Mouse (Mus musculus): Measurements from ENCODE around the gene H2-D1.
A peak's percentile ranks its signal among the peaks of the same experiment; 100 is the strongest.
"Not testable (repeated sequence)": the region's sequence is repeated elsewhere in the genome, so short reads cannot be mapped to it uniquely, and the experiment has no call there.

The H2-D1 gene

DNA sequence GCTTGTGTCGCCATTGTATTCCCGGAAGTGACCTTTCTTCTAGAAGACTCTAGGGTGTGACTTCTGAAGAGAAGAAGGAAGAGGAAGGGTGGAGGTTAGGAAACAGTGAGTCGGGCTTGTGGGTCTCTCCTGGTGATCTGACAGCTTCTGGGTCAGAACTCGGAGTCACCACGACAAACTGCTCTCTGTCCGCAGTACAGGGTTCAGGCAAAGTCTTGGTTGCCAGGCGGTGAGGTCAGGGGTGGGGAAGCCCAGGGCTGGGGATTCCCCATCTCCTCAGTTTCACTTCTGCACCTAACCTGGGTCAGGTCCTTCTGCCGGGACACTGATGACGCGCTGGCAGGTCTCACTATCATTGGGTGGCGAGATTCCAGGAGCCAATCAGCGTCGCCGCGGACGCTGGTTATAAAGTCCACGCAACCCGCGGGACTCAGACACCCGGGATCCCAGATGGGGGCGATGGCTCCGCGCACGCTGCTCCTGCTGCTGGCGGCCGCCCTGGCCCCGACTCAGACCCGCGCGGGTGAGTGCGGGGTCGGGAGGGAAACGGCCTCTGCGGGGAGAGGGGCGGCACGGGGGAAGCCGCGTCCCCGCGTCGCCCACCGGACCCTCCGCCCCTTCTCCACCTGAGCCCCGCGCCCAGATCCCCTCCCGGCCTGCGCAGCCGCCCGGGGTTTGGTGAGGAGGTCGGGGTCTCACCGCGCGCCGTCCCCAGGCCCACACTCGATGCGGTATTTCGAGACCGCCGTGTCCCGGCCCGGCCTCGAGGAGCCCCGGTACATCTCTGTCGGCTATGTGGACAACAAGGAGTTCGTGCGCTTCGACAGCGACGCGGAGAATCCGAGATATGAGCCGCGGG is at the start of gene H2-D1:
H2-D1 (plus strand) TSS at position 67 of the 859 bp plus-strand sequence.
- DNase-seq (ENCODE audit: low read depth, low spot score) = peak; percentile 85

DNA sequence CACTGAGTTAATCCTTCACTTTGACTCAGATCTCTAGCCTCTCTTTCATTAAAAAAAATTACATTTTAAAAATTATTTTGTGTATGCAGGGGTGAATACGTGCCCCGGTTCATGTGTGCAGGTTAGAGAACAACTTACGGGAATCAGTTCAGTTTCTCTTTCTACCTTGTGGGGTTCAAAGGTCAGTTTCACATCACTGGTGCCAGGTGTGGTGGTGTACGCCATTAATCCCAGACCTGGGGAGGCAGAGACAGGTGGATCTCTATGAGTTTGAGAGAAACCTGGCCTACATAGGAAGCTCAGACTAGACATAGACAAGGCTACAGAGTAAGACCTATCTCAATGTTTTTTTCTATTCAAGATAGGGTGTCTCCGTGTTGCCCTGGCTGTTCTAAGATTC is 49.5 kb upstream of the H2-D1 start:
- DNase-seq (ENCODE audit: low read depth, low spot score) = no peak

DNA sequence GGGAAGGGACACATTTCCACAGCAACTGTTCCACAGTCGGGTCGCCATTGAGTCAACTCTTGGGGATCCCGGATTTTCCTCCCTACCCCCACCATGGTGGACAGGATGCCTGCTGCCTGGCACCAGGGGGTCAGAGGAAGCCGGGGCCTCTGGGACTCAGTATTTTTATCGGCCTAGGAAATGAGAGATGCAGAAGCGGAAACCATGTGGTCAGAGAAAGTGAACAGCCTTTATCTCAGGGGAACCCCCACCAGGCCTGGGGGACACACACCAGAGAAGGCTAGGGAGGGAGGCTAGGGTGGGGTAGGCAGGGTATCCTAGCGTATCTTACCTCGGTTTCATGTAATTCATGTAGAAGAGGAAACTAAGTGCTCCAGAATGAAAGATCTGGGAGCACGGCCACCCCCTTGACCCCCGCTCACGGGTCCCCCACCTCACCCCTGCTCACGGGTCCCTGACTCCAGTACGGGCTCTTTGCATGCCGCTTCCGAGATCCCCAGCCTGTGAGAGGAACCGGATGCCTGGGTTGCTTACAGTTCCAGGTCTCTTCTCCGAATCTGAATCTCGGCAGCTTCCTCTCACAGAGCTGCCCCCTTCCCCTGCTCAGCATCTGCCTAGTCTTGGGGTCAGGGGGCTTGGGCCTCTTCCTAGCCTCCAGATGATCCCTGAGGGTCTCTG is 43.9 kb upstream of the H2-D1 start:
- DNase-seq (ENCODE audit: low read depth, low spot score) = no peak

DNA sequence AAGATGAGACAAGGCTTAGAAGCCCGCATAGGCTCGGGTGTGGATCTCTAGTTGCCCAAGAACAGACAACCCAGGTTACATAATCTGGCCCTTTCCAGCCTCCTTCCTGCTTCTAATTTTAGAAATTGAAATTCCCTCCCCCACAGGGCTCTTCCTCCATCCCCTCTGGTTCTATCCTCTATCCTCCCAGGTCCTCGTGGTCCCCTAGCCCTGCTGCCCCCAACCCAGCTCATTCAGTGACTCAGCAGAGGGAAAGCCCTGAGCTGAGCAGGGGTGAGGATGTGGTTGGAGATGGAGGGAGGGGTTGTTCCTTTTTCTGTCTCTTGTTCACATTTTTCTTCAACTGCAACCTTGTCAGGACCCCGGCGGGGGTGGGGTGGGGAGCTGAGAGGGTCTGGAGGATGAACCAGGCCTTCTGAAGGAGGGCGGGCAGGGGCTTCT is 42.9 kb upstream of the H2-D1 start:
- DNase-seq (ENCODE audit: low read depth, low spot score) = no peak

DNA sequence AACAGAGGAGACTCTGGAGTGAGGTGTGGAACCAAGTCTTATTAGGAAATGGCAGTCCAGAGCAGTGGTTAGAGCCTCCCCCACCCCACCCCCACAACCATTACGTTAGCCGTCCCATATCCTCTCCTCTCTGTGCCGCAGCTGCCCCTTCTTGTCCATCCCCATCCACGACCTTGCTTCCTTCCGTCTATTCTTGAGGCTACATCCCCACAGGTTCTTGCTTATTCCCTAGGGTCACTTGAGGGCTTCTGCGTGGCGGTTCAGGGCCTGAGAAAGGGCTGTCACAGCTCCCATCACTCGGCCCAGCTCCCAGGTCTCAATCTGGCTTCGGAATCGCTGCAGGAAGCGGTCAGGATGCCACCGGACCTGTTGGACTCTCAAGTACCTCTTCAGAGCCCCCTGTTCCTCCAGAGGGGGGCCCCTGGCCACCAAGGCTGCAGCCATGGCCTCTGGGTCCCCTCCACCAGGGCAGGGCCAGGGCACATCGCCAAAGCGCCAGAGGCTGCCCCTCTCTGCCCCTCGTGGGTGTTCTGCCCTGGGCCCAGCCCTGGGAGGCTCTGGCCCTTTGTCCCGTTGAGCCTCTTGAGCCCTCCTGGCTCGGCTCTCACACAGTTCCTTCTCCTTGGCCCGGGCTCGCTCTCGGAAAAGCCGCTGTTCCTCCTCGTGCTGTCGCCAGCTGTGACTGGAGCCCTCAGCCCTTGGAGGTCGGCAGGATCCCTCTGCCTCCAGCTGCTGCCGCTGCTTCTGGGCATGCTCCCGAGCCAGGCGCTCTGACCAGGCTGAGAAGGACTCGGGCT is 42.2 kb upstream of the H2-D1 start, which contains the start of gene Gm16181:
Gm16181 (plus strand) TSS at position 679 of the 797 bp plus-strand sequence.
- no peak for DNase-seq (ENCODE audit: low read depth, low spot score)

DNA sequence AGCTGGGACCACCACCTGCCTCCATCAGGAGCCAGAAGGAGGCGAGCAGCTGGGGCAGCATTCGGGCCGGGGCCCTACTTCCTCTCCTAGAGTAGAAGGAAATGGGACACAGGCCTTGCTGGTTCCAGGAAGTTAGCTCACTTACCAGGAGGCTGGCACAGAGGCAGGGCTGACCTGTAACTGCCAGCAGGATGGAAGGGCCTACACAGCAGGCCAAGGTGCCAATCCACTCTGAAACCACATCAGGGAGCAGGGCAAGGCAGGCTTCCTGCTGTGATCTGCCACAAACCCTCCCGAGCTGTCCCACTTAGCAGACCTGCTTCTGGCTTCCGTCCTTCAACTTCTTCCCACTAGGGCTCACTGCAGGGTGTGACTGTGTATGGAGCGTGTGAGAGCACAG is 40.2 kb upstream of the H2-D1 start:
- no peak for DNase-seq (ENCODE audit: low read depth, low spot score)

DNA sequence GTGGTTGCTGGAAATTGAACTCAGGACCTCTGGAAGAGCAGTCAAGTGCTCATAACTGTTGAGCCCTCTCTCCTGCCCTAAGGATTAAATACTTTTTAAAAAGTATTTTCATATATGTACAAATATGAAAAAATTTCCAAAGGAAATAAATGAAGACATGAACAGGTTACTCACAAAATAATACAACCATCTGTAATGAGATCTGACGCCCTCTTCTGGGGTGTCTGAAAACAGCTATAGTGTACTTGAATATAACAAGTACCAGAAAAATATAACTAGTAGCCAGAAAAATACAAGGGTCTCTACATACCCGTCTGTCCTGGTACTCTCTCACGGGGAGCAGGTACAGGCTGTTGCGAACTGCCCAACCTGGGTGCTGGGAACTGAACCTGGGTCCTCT is 37.9 kb upstream of the H2-D1 start:
- DNase-seq (ENCODE audit: low read depth, low spot score) = no peak

DNA sequence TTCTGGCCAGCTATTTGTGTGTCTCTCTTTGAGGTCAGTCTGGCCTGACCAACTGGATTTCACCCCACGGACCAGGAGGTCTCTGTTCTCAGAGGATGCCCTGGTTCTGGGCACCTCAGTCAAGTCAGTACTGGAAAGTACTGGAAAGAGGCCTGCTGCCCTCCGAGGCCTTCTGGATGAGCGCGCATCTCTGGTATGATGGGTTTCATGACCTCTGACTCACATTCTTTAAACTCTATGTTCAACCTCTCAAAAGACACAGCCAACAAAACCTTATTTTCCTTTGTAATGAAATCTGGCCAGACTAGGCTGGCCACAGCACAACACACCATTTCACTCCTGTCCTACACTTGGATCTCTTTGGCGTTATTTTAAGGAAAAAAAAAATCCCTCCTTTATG is 37.1 kb upstream of the H2-D1 start:
- DNase-seq (ENCODE audit: low read depth, low spot score) = no peak

DNA sequence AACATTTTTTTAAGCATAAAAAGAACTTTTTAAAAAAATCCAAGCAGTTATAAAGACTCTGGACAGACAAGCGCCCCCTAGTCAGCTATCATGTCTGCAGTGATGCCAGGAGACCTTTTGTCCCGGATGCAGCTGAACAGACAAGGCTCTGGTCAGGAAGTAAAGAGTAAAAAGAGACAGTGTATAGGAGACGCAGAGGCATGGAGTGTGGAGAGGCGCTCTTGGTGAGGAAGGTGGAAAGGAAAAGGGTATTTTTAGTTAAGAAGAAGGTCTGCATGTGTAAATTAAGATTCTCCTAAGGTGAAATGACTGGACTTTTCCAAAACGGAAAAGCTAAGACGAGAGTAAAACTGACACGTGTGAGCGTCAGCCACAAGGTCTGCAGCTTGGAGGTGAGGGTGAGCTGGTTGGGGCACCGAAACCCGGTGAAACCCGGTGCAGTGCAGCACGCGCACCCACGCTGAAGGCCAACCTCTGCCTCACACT is 35.9 kb upstream of the H2-D1 start:
- DNase-seq (ENCODE audit: low read depth, low spot score) = no peak

DNA sequence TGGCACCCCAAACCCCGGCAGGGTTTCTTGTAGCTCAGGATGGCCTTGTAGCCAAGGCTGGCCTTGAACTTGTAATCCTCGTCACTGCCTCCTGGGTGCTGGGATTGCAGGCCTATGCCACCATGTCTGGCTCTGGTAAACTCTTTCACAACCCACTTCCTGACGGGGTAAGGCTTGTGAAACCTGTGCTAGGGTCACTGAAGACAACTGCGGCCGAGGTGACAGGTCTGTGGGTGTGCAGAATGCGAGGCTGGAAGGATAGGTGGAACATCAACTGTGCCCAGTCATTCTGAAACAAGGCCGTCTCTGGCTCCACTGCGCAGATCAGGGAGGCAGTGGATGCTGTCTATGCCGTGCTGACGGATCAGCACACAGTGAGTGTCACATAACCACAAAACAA is 31.5 kb upstream of the H2-D1 start:
- no peak for DNase-seq (ENCODE audit: low read depth, low spot score)

DNA sequence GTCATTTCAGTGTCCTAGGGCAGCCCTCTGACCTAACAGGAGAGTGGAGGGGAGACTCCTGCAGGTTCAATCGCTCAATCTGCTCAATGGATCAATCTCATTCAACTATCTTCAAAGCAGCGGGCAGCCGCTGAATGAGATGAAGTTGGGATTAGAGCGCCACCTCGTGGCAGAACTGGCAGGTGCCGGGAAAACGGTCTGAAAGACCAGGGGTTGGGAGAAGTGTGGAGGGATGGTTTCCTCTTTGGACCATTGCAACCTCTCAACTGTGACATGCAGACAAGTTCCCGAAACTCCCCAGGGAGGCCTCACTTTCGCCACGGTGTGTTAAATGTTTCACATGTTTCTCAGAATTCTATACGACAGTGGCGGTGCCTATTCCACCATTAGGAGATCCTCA is 30.5 kb upstream of the H2-D1 start:
- peak; percentile 75 for DNase-seq (ENCODE audit: low read depth, low spot score)

DNA sequence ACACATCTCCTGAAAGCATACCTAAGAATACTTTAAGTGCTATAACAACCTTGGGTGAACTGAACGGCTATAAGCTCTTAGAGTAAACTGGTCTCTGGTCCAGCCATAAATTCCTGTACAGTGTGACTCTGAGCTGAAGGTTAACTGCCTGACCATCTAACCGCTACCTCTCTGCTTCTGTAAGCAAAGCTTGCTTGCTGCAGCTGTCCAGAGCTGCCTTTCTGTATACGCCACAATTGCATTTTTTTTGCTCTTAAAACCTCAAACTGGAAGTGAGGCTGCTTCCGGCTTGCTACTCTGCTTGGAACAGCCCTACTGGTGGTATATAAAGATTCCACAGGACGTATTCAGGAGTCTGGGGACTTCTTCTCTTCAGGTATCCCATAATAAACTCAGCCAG is 29.9 kb upstream of the H2-D1 start:
- DNase-seq (ENCODE audit: low read depth, low spot score) = no peak

DNA sequence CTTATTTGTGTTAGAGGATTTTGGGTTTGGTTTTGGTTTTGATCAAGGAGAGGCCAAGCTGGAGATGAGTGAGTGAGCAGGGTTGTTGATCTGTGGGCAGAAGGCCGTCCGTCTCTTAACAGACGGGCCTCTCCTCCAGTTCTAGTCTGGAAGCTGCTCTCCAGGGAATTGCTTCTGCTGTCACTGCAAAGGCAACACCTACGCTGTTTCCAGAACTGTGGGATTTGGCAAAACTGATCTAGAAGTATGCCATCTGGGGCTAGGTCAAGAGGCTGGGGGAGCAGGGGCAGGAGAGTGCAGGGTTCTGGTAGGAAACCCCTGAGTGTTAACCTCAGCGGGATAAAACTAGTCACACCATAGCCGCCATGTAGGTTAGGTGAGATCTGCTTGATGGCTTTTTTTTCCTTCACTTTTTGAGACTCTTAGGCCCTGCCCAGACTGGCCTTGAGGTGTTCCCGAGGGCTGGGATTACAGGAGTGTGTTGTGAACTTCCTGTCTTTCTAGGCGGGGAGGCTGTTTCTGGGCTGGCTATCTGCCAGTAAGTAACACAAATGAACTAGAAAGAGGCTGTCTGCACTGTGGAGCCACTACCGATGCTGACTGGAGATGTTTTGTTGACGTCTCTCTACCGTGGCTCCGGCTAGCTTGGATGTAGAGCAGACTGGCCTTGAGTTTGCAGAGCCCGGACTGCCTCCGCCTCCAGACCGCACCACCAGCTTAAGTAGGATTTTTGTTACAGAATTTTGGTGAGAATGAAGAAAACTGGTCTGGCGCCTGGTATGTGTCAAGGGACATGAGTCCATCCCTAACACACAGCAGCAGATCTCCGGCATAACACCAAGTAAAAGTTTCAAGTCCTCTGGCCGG is 29.2 kb upstream of the H2-D1 start, which contains the start of gene Atp6v1g2:
Atp6v1g2 (plus strand) TSS at position 547 of the 867 bp plus-strand sequence.
- DNase-seq (ENCODE audit: low read depth, low spot score) = no peak

DNA sequence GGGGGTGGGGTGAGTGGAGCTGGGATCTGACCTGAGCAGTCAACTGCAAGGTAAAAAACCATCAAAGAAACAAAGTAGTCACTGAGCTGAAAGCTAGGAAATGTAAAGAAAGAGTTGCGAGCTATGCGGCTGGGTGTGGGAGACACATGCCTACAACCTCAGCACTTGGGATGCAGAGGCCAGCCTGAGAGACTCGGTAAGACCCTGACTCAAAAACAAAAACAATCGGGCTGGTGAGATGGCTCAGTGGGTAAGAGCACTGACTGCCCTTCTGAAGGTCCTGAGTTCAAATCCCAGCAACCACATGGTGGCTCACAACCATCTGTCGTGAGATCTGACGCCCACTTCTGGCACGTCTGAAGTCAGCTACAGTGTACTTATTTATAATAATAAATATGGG is 28.4 kb upstream of the H2-D1 start:
- not testable (repeated sequence) for DNase-seq (ENCODE audit: low read depth, low spot score)

DNA sequence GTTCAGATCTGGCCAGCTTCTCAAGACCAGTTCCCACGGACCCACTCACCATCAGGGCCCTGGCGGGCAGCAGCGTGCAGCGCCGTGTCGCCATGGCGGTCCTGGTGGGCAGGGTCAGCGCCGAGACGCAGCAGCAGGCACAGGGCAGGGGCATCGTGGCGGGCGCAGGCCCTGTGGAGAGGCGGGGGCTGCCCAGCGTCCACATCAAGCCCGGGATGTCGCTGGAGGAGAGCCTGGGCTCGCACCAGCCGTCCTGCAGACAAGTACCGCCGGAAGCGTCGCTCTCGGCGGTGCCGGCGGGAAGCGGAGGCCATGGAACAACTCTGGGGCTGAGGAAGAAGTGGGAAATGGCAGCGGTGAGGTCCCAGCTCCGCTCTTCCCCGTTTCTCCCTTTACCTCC is 27.6 kb upstream of the H2-D1 start:
- DNase-seq (ENCODE audit: low read depth, low spot score) = no peak

DNA sequence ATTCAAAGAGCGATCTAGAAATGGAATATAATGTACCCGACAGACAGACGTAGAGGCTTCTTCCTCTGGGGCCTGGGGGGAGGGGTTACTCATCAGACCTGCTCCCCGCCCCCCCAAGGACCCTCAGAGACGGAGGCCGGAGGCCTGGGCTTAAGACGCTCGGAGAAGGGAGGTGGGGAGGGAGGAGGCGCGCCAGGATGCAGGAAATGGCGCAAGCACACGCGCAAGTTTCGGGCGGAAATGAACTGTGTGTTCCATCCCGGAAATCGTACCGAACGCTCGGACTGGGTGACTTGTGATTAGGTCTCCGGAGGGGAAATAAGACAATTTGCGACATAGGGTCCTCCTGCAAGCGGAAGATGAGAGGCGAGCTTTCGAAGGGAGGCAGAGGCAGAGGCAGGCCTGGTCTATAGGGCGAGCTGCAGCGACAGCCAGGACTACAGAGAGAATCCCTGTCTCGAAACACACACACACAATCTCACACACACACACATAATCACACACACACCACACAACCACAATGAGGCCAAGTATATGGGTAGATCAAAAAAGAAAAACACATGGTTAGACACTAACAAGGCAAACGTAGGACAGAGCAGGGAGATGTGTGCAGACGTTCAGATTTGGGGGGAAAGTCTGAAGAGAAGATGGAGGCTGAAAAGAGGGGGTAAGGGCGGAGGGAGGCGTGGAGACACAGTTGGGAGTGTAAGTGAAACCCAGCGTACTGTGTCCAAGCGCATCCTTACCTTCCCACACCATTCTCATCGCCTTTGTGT is 26.7 kb upstream of the H2-D1 start, which contains the start of gene Nfkbil1:
Nfkbil1 (minus strand) TSS at position 179 of the 776 bp plus-strand sequence.
- peak; percentile 87 for DNase-seq (ENCODE audit: low read depth, low spot score)

DNA sequence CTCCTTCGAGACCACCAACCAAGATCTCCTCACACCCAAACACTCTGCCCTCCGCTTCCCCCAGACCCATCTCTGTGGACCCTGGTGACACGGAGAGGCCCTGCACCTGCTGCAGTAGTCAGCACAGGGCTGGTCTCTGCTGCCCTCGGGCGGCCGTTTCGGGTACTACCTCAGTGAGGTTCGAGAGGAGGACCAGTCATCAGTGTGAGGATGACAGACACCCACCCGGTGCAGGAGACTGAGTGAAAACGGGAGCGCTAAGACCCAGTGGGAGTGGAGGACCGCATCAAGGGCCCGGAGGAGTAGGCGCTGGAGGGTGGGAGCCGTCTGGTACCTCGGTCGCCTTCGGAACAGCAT is 26.2 kb upstream of the H2-D1 start:
- DNase-seq (ENCODE audit: low read depth, low spot score) = peak; percentile 88

DNA sequence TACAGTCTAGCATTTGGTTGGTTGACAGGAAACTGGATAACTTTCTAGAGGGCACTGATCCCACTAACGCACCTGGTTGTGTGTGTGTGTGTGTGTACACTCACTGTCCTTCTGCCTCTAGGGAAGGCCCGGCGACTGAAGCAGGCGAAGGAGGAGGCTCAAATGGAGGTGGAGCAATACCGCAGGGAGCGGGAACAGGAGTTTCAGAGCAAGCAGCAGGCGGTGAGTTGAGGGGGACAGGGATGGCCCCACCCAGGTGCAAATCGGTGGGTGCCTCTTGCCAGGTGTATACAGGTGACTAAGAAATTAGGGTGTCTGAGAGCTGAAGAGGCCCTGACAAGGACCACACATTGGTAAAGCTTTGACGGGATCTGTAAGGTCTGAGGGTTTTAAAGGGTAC is 25.5 kb upstream of the H2-D1 start:
- DNase-seq (ENCODE audit: low read depth, low spot score) = no peak

DNA sequence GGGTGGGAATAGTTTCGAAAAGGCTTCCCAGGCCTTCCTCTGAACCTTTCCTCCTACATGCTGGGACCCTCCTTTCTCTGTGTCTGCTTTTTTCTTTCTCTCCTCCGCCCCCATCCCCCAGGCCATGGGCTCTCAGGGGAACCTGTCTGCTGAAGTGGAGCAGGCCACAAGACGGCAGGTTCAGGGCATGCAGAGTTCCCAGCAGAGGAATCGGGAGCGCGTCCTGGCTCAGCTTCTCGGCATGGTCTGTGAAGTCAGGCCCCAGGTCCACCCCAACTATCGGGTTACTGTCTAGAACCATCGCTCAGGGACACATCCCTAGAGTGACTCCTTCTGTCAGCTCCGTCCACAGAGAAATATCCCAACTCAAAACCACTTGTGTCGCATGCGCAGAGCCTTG is 25.0 kb upstream of the H2-D1 start:
- DNase-seq (ENCODE audit: low read depth, low spot score) = no peak

DNA sequence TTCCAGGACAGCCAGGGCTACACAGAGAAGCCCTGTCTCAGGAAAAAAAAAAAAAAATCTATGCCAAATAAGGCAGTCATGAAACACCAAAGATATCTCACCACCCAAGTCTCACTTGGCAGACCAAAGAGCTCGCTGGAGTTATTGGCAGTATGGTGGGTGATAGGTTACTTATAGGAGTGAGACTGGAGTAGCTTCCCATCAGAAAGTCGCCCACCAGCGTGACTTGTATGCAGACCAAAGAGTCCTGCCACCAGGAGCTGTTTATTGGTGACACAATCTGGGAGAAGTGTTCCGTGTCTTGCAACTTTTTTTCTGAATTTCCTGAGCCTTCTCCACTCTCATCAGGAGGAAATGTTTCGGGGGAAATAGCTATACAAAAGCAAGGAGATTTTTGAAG is 22.8 kb upstream of the H2-D1 start:
- DNase-seq (ENCODE audit: low read depth, low spot score) = no peak

Data from retina, postnatal 7 days (tissue).